Mouse (Mus musculus) left cerebral cortex, adult 11 months (tissue): ENCODE results near the gene A230050P20Rik.
A peak's percentile ranks its signal among the peaks of the same experiment; 100 is the strongest.

ENCODE experiments used
- DNase-seq: peaks from one replicate; pipeline ENCODE4 v3.0.0; 2022; ENCODE audit warnings: low spot score

A230050P20Rik gene

DNA sequence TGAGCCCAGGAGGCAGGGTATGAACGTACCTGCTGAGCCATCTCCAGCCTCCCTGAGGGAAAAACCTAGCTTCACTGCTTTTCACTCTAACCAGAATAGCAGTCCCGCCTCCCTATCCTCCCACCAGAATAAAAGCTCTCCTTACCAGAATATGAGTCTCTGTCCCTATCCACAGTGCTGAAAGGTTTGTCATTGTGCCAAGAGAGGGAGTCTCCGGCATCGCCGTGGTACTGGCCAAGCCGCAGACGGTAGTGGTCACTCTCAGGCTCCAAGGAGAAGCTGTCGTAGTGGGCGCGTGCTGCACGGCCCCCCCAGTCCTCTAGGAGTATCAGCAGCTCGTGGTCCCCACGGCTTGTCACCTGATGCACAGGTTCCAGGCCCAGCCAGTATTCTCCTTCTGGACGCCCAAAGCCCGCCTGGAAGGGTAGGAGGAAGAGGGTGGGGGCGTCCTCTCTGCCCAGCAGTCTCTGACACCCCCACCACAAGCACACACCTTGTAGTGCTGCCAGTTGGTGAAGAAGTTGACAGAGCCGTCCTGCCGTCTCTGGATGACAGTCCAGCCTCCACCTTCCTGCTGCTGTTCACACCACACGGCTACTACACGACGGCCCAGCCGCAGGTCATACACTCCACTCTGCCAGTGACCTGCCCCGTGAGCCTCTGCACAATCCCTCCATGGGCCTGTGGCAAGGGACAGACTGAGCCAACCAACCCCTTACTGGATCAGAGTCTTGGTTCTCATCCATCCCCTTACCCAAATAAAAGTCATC is 6.8 kb downstream of the A230050P20Rik start:
- no peak for DNase-seq

DNA sequence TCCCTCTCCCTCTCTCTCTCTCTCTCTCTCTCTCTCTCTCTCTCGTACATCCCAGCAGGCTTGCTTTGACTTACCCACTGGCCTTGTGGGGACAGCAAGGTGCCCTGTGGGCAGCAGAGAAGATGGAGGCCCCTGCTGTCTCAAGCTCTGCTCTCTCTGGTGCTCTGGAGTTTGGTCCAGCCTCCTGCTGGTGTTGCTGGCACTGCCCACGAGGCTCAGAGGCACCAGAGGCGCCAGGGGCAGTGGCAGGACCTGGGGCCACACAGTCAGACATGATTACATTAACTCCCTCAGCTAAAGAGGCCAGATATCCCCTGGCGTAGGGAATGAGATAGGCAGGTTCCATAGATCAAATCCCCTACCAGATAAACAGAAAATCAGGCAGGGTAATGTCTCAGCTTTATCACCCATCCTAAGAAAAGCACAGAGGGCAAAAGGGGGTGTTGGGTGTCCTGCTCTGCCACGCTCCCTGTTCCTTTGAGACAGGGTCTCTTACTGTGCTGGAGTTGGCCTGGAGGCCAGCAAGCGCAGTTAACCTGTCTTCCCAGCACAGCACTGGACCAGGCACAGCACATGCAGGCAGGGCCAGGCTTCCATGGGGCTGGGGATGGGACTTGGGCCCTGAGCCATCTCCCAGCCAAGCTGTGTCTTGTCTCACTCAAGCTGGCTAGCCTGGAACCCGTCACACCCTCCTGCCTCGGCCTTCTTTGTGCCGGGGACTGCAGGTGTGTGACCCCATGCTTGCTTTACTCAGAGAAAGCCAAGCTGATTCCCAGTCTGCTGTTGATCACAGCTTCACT is 8.1 kb downstream of the A230050P20Rik start:
- DNase-seq: no peak

DNA sequence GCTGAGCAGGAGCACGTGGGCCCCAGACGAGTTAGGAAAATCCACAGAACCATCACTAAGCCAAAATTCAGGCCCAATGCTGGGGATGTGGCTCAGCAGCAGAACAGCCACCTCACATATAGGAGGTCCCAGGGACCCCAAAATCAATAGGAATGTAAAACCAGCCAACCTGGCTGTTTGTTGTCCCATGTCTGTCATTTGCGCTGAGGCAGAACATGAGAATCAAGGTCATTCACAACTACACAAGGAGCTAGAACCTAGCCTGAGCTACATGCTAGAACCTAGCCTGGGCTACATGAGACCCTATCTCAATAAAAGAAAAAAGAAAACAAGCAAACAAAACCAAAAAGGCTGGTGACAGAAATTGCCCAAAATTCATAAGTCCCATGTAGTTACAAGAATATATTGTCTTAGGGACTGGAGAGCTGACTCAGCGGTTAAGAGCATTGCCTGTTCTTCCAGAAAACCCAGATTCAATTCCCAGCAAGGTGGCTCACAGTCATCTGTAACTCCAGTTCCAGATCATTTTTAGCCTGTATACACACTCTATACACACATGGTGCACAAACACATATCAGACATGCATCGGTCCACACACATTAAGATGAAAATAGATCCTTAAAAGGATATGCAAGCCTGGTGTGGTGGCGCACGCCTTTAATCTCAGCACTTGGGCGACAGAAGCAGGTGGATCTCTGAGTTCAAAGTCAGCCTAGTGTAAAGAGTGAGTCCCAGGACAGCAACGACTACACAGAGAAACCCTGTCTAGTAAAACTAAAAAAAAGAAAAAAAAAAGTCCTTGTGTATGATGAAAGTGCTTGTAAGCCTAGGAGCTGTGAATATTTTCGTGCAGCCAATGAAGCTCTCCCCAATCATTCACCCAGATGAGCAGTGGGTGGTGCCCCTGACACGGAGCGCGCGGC is 8.9 kb downstream of the A230050P20Rik start:
- DNase-seq: no peak

DNA sequence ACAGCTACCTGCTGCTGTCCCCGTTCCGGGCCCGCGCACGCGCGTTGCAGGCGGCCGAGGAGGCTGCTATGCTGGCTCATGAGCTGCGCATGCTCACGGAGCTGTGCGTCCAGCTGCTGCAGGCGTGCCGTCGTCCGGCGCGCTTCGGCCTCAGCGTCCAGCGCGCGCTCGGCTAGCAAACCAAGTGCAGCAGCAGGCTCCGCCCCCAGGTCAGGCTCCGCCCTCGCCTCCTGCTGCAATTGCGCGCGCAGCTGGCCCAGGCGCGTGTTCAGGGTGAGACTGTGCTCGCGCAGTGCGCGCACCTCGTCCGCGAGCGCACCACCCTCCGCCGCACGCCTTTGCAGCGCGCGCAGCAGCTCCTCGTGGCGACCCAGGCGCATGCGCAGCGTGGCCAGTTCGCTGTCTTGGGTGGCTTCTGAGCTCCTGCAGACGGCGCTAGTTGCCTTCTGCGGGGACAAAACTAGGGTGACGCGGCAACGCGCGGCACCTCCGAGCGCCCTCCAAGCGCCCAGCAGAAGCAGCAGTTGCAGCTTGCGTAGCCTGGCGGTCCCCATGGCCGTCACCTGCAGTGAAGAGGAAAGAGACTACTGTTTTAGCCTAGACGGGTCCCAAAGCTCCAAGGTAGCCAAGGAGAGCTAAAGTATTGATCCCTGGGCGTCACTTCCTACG is 9.7 kb downstream of the A230050P20Rik start:
- DNase-seq: peak; percentile 99

DNA sequence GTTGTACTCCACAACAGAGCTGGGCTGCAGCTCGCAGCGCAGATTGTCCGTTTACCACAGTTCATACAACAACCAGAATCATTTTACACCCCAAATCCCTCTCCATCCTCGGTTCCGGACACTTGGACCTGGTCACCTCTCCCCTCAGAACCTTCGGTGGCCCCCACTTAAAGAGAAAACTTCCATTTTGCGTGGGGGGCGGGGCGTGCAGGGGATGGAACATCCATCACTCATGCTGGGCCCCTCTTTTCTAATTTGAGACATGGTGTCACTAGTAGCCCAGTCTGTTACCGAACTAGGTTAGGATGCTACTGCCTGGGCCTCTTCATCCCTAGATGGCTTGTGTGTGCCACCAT is 10.2 kb downstream of the A230050P20Rik start:
- no peak for DNase-seq

DNA sequence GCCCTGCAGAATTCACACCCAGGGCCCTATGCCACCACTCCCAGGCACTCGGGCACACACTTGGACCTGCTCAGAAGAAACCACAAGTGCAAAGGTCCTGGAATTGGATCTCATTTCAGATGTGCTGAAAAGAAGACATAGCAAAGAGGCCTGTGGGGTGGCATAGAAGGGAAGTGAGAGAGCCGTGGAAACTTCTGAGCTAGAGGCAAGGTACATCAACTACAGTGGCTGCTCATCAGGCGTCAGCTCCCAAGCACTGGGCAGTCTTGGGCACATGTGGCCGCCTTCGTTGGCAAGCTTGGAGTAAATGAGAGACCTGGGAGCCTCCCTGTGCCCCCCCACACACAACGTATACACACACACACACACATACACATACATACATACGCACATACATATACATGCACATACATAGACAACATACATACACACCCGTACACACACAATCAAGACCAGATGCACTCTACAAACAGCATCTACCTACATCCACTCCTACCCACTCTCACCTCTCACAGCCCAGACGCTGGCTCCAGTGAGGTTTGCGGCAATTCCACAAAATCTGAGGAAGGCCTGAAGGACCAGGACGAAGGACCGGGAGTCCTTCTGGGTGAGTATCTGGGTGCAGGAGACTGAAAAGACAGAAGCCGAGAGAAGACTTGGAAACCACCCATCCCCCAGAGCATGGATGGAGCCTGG is 10.8 kb downstream of the A230050P20Rik start, which contains the start of gene Angptl6:
Gene Angptl6 (minus strand): TSS at position 631 of the 696 bp plus-strand sequence.
- DNase-seq: no peak

DNA sequence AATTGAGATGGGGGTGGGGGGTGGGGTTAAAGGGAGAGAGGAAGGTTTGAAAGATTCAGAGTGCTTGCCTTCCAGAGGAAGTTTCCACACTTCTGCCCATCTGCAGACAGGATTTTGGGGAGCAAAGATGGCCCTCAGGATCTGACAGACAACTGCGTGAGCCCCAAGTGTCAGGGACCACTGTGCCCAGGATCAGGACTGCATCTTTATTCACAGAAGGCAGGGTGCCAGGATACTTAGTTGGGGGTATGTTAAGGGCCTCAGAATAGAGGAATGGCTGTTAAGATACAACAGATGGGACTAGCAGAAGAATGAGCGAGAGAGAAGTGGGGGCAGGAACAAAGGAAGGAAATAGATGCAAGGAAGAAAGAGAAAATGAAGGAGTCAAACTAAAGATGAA is 18.1 kb downstream of the A230050P20Rik start:
- DNase-seq: no peak

DNA sequence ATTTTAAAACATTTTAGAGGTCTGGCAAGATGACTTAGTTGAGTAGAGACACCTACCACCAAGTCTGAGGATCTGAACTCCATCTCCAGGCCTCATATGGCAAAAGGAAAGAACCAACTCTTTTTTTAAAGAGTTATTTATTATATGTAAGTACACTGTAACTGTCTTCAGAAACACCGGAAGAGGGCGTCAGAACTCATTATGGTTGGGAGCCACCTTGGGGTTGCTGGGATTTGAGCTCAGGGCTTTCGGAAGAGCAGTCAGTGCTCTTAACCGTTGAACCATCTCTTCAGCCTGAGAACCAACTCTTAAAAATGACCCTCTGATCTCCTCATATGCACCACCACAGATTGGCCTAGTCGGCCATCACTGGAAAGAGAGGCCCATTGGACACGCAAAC is 18.7 kb downstream of the A230050P20Rik start:
- DNase-seq: no peak

DNA sequence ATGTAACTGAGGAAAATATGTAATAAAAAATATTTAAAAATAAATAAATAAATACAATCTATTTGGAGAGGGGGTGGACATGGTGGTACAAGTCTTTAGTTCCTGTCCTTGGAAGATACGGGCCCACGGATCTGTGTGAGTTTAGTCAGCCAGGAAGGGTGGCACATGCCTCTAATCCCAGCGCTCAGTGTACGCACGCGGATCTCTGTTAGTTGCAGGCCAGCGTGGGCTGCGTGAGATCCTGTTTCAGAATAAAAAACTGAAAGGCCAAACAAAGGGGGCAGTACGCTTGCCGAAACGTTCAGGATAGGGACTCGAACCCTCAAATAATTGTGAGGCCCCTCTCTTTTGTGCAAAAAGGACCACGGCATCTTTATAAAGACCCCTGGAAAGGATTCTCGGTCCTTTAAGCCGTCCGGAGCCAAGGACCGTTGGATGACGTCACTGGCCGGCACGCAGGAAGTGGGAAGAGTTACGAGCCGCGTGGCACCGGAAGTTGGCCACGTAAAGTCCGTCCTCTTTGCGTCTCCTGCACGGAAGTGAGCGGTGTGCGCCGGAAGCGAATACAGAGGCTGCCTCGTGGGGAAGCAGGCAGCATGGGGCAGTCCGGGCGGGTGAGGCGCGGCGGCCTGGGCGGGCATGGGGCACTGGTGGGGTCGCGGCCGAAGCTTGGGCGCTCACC is 19.4 kb downstream of the A230050P20Rik start, which contains the start of gene Ppan:
Gene Ppan (plus strand): TSS at position 472 of the 682 bp plus-strand sequence.
- peak; percentile 94 for DNase-seq

DNA sequence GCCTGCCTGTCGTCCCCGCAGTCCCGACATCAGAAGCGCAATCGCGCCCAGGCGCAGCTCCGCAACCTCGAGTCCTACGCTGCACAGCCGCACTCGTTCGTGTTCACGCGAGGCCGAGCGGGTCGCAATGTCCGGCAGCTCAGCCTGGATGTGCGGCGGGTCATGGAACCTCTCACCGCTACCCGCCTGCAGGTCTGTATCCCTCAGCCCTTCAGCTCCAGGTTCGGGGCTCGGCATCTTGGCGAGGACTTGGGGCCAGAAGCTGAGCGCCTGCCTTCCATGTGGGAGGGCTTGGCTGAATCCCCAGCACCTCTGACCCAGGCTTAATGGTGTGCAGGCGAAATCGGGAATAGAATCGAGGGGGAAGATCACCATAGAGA is 19.9 kb downstream of the A230050P20Rik start:
- DNase-seq: no peak

DNA sequence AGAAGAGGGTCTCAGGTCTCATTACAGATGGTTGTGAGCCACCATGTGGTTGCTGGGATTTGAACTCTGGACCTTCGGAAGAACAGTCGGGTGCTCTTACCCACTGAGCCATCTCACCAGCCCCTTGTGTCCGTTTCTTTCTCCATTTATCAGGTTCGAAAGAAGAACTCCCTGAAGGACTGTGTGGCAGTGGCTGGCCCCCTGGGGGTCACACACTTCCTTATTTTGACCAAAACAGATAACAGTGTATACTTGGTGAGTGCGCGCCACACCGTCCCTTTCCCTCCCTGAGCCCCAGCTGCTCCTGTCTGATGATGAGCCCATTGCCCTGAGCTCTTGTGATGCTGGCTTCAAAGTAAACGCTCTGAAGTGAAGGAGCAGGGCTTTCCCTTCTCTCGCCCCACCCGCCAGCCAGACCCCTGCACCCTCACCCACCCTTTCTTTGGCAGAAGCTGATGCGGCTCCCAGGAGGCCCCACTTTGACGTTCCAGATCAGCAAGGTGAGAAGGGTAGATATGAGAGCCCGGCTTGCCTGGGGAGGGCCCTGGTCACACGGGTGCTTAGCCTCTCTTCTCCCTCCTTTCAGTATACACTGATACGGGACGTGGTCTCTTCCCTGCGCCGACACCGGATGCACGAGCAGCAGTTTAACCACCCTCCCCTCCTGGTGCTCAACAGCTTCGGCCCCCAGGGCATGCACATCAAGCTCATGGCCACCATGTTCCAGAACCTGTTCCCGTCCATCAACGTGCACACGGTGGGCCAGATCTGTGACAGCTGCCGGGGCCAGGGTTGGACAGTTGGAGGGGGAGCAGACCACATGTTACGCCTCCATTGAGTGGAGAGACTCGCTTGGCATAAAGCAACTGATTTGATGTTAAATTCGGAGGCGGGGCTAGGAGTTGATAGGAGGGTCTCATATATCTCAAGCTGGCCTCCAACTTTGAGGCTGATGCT is 21.0 kb downstream of the A230050P20Rik start:
- no peak for DNase-seq

DNA sequence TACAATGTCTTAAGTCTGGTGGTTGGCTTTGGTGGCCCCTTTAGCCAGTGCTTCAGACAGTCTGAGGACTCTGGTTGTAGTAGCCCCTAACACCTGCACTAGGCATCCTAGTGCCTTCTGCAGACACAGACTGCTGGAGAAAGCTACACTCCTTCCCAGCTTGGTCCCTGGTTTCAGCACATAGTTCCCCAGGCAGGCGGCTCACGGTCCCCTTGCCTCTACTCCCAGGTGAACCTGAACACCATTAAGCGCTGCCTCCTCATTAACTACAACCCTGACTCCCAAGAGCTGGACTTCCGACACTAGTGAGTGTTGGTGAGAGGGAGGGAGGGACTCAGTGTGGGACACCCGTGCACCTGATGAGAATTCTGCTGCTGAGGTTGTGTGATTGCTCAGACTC is 22.0 kb downstream of the A230050P20Rik start:
- DNase-seq: no peak

DNA sequence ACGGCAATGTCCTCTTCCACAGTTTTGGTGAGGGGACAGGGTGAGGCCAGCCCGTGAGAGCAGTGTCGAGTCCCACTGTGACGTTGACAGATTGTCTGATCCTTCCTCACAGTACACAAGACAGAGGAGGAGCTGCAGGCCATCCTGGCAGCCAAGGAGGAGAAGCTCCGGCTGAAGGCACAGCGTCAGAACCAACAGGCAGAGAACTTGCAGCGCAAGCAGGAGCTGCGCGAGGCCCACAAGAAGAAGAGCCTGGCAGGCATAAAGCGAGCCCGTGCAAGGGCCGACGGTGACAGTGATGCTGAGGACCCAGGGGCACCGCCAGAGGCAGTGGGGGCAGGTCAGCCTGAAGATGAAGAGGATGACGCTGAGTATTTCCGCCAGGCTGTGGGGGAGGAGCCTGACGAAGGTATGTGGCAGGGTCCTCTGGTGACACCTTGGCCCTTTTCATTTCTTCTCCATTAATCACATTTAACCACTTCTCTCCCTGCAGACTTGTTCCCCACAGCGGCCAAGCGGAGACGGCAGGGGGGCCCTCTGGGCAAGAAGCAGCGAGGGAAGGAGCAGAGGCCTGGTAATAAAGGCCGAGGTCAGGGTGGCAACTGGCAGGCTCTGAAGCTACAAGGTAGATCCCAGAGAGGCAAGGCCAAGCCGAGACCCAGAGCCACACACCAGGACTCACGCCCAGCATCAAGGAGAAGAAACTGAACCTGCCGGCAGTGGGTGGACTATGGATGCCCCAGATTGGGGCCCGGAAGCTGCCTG is 23.1 kb downstream of the A230050P20Rik start:
- no peak for DNase-seq

DNA sequence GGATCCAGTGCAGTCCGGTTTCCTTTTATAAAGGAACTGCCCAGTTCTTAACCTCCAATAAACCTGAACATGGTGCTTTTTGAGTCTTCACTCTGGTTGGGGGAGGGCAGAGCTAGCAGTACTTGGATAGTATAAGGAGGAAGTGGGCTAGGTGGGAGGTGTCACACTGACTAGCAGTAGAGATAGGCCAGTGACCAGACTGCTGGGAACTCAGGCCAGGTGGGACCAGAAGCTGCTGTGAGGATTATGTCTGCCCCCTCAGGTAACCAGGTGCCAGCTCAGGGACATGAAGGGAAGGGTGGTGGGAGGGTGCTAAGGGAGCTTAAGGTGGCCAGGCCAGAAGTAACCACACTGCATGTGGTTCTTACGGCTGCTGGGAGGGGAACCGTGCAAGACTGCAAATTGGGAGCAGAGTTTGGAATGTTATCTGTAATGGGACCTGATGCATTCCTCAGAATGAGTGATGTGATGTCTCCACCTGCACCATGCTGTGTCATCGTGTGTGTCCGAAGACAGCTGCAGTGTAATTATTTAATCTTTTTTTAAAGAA is 23.7 kb downstream of the A230050P20Rik start:
- no peak for DNase-seq

DNA sequence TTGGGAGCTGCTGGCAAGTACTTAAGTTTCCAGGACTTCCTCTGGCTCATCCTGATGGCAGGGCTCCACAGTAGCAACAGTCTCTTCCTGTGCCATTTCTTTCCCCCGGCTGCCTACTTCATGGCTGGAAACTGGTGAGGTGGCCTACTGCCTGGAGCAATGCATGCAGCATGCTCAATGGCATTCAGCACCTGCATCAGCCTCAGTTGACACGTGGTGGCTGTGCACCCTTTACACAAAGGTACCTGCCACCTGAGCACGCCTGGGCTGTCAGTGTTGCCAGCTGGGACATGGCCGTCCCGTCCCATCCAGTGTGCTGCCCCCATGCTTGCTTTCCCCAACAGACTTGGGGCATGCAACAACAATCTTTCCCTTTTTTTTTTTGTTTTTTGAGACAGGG is 24.6 kb downstream of the A230050P20Rik start:
- no peak for DNase-seq

DNA sequence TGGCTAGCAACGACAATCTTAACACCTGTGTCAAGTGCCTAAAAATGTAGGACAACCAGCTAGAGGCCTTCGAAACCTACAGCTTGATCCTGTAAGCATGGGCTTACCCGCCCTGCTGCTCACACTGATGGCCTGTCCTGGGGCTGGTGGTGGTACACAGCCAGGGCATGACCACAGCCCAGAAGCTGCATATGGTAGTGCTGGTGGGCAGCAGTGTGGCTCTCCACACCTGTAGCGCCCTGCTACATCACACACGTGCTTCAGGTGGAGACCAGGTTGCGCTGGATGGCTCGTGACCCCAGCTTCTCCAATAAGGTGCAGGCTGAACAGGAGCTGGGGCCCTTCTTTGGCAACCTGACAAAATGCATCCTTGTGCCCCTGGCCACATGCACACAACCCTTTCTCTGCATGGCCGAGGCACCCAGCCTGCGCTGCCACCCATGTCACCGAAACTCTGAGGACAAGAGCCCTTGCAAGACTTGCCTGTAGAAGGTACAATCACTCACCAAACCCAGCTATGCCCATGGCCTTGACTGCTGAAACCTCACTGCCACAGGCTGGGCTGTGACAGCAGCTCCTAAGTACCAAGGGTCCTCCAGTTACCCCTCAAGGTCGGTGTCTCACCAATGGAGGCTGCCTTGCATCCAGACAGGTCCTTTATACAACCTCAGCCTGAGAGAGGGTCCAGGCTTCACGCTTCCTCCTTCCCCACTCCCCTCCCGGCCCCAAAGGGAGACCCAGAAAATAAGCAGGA is 25.3 kb downstream of the A230050P20Rik start:
- DNase-seq: no peak

DNA sequence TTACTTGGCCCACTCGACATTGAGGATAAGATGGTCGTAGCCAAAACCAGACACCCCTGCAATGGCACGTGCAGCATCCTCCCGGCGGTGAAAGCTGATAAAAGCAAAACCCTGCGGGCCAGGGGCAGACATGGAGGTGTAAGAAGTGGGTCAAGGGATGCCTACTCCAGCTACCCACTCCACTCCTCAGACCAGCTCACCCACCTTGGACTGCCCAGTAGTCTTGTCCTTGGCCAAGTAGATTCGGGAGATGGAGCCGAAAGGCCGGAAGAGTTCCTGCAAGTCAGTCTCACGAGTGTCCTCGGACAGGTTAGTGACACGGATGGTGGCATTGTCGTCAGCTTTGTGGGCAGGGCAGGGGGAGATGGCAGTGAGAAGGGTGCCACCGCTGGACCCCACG is 26.2 kb downstream of the A230050P20Rik start:
- DNase-seq: no peak
